Mouse (Mus musculus): ENCODE results near the gene A730071L15Rik. TPM values are rescaled to one million over a fixed set of nuclear protein-coding genes. Genes with fewer than 3 reads are reported as not detected.

A730071L15Rik gene
- polyA plus RNA-seq, 1 experiment from 2014 or later = 0.37 TPM

- ATAC-seq (ENCODE audit: low FRiP score) = no peak
- H3K4me3 ChIP-seq (replicated peaks) = no peak overlapping the region
- no peak overlapping the region for H3K4me2 ChIP-seq
- H3K36me3 ChIP-seq = no peaks in the 10 kb centered on the region
- WGBS = 93% methylated on average over 7 of the region's 7 CpGs
- no peaks in the 10 kb centered on the region for H3K27me3 ChIP-seq (replicated peaks)
- no peak overlapping the region for H3K27ac ChIP-seq (replicated peaks)
- H3K9me3 ChIP-seq (replicated peaks) = no peaks in the 10 kb centered on the region
- peaks cover 4% of the 10 kb centered on the region; the same call in 1 of the 2 replicates for H3K4me1 ChIP-seq
- no peak overlapping the region for H3K9ac ChIP-seq (replicated peaks)
These were observed 34.3 kb upstream of the A730071L15Rik start for GRCm38 (mm10) chr11:6165391-6166081.

DNA sequence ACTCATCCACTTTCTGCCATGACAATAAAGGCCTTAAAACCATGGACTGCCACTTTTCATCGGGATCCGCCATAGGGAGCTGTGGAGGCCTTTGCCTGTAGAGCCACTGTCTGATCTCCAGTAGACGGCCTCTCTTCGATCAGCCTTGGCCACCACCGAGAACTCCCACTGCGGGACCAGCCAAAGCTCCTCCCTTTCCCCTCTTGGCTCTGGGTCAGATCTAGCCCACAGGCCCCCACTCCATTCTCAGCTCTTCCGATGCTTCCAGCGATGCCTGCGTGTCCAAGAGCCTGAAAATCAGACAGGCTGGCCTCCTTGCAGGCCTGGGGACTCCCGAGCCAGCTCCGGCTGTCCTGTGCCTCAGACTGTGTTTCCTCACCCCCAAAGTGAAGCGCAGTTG lies 33.5 kb upstream of the A730071L15Rik start:
- WGBS = 82% methylated on average over 12 of the region's 12 CpGs
- Histone ChIP-seq H3K4me1 (peaks cover 4% of the 10 kb centered on the region; the same call in 1 of the 2 replicates), H3K4me2 (no peak overlapping the region), H3K9me3 (replicated peaks) (no peaks in the 10 kb centered on the region), H3K9ac (replicated peaks) (no peak overlapping the region), H3K36me3 (no peaks in the 10 kb centered on the region), H3K27ac (replicated peaks) (no peak overlapping the region), H3K4me3 (replicated peaks) (no peak overlapping the region), H3K27me3 (replicated peaks) (no peaks in the 10 kb centered on the region)
- no peak for ATAC-seq (ENCODE audit: low FRiP score)

- H3K27ac ChIP-seq (replicated peaks) = no peak overlapping the region
- H3K36me3 ChIP-seq = no peaks in the 10 kb centered on the region
- no peak overlapping the region for H3K4me2 ChIP-seq
- WGBS = 85% methylated on average over 2 of the region's 2 CpGs
- H3K9ac ChIP-seq (replicated peaks) = no peak overlapping the region
- no peaks in the 10 kb centered on the region for H3K9me3 ChIP-seq (replicated peaks)
- H3K4me3 ChIP-seq (replicated peaks) = no peak overlapping the region
- ATAC-seq (ENCODE audit: low FRiP score) = no peak
- peaks cover 4% of the 10 kb centered on the region; the same call in 1 of the 2 replicates for H3K4me1 ChIP-seq
- no peaks in the 10 kb centered on the region for H3K27me3 ChIP-seq (replicated peaks)
These were observed 30.7 kb upstream of the A730071L15Rik start for GRCm38 (mm10) chr11:6169041-6169663.

DNA sequence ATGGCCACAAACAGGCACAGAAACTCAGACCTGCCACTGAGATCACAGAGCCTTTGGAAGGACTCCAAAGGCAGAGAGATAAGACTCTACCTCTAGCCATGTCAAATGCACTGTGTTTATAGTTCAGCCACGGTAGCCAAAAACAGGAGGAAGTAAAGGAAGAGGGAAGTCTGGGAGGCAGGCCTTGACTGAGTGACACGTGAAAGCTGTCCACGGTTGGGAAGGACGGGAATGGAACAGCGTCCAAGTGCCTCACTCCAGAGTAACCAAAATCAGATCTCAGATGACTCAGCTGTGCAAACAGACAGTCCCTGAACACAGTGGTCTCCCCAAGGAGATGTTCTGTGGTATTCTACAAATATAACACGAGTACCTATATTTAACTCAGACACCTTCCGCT lies 25.1 kb upstream of the A730071L15Rik start:
- Histone ChIP-seq H3K36me3 (no peaks in the 10 kb centered on the region), H3K4me3 (replicated peaks) (no peak overlapping the region), H3K4me1 (peaks cover 23% of the 10 kb centered on the region), H3K9ac (replicated peaks) (no peak overlapping the region), H3K27me3 (replicated peaks) (no peaks in the 10 kb centered on the region), H3K4me2 (no peak overlapping the region), H3K9me3 (replicated peaks) (no peaks in the 10 kb centered on the region), H3K27ac (replicated peaks) (no peak overlapping the region)
- 78% methylated on average over 7 of the region's 7 CpGs for WGBS
- no peak for ATAC-seq (ENCODE audit: low FRiP score)

- H3K4me2 ChIP-seq = no peak overlapping the region
- no peaks in the 10 kb centered on the region for H3K27me3 ChIP-seq (replicated peaks)
- no peaks in the 10 kb centered on the region for H3K9me3 ChIP-seq (replicated peaks)
- H3K9ac ChIP-seq (replicated peaks) = no peak overlapping the region
- ATAC-seq (ENCODE audit: low FRiP score) = no peak
- H3K27ac ChIP-seq (replicated peaks) = no peak overlapping the region
- H3K4me1 ChIP-seq = peaks cover 25% of the 10 kb centered on the region
- H3K36me3 ChIP-seq = no peaks in the 10 kb centered on the region
- 78% methylated on average over 1 of the region's 1 CpGs for WGBS
- H3K4me3 ChIP-seq (replicated peaks) = no peak overlapping the region
These were observed 24.3 kb upstream of the A730071L15Rik start for GRCm38 (mm10) chr11:6175506-6175905.

- Histone ChIP-seq H3K4me2 (no peak overlapping the region), H3K9me3 (replicated peaks) (no peaks in the 10 kb centered on the region), H3K27ac (replicated peaks) (no peak overlapping the region), H3K9ac (replicated peaks) (no peak overlapping the region), H3K4me1 (peaks cover 29% of the 10 kb centered on the region), H3K27me3 (replicated peaks) (no peaks in the 10 kb centered on the region), H3K4me3 (replicated peaks) (no peak overlapping the region), H3K36me3 (no peaks in the 10 kb centered on the region)
- ATAC-seq (ENCODE audit: low FRiP score) = no peak
- WGBS = 39% methylated on average over 8 of the region's 8 CpGs
These were observed 21.9 kb upstream of the A730071L15Rik start for GRCm38 (mm10) chr11:6177781-6178420.

GRCm38 (mm10) chr11:6178673-6179166 lies 21.1 kb upstream of the A730071L15Rik start:
- Histone ChIP-seq H3K4me3 (replicated peaks) (no peak overlapping the region), H3K36me3 (no peaks in the 10 kb centered on the region), H3K4me1 (peaks cover 33% of the 10 kb centered on the region), H3K27ac (replicated peaks) (no peak overlapping the region), H3K9ac (replicated peaks) (no peak overlapping the region), H3K9me3 (replicated peaks) (no peaks in the 10 kb centered on the region), H3K4me2 (no peak overlapping the region), H3K27me3 (replicated peaks) (no peaks in the 10 kb centered on the region)
- ATAC-seq (ENCODE audit: low FRiP score) = 0 out of 2 replicates have a peak, but pooled peaks have one; percentile 25
- 7% methylated on average over 2 of the region's 2 CpGs for WGBS

GRCm38 (mm10) chr11:6179194-6179593 lies 20.6 kb upstream of the A730071L15Rik start:
- 13% methylated on average over 8 of the region's 8 CpGs for WGBS
- Histone ChIP-seq H3K27ac (replicated peaks) (no peak overlapping the region), H3K4me1 (peaks cover 37% of the 10 kb centered on the region), H3K27me3 (replicated peaks) (no peaks in the 10 kb centered on the region), H3K9ac (replicated peaks) (no peak overlapping the region), H3K4me3 (replicated peaks) (no peak overlapping the region), H3K4me2 (no peak overlapping the region), H3K36me3 (no peaks in the 10 kb centered on the region), H3K9me3 (replicated peaks) (no peaks in the 10 kb centered on the region)
- no peak for ATAC-seq (ENCODE audit: low FRiP score)

DNA sequence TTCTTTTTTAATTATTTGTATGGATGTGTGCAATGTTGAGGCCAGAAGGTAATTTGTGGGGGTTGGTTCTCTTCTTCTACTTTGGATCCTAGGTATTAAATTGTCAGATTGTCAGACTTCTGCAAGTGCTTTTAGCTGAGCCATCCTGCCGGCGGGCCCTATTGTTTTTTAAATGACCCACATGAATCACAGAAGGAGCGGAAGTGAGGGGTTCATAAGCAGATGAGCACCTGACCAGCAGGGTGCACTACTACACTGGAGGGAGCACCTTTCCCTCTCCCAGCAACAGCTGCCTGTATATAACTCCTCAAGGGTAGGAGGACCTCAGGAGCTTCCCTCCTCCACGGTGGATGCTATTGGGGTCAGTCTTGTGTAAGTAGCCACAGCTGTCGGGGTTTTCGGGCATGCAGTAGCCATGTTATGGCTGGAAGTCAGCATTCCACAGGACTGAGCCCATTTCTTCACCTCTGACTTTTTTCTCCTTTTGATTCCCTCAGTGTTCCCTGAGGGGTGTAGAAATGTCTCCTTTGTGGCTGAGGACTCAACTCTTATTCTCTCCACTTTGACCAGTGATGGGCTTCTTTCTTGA lies 18.9 kb upstream of the A730071L15Rik start:
- Histone ChIP-seq H3K4me1 (peaks cover 40% of the 10 kb centered on the region), H3K9me3 (replicated peaks) (no peaks in the 10 kb centered on the region), H3K9ac (replicated peaks) (no peak overlapping the region), H3K27ac (replicated peaks) (no peak overlapping the region), H3K27me3 (replicated peaks) (no peaks in the 10 kb centered on the region), H3K4me2 (no peak overlapping the region), H3K36me3 (no peaks in the 10 kb centered on the region), H3K4me3 (replicated peaks) (no peak overlapping the region)
- ATAC-seq (ENCODE audit: low FRiP score) = no peak
- WGBS = 33% methylated on average over 6 of the region's 6 CpGs

GRCm38 (mm10) chr11:6183246-6183645 lies 16.6 kb upstream of the A730071L15Rik start:
- H3K4me3 ChIP-seq (replicated peaks) = no peak overlapping the region
- H3K9me3 ChIP-seq (replicated peaks) = no peaks in the 10 kb centered on the region
- peaks cover 48% of the 10 kb centered on the region for H3K4me1 ChIP-seq
- WGBS = 50% methylated on average over 2 of the region's 2 CpGs
- no peak for ATAC-seq (ENCODE audit: low FRiP score)
- no peak overlapping the region for H3K9ac ChIP-seq (replicated peaks)
- H3K27ac ChIP-seq (replicated peaks) = no peak overlapping the region
- no peak overlapping the region for H3K4me2 ChIP-seq
- no peaks in the 10 kb centered on the region for H3K27me3 ChIP-seq (replicated peaks)
- no peaks in the 10 kb centered on the region for H3K36me3 ChIP-seq

DNA sequence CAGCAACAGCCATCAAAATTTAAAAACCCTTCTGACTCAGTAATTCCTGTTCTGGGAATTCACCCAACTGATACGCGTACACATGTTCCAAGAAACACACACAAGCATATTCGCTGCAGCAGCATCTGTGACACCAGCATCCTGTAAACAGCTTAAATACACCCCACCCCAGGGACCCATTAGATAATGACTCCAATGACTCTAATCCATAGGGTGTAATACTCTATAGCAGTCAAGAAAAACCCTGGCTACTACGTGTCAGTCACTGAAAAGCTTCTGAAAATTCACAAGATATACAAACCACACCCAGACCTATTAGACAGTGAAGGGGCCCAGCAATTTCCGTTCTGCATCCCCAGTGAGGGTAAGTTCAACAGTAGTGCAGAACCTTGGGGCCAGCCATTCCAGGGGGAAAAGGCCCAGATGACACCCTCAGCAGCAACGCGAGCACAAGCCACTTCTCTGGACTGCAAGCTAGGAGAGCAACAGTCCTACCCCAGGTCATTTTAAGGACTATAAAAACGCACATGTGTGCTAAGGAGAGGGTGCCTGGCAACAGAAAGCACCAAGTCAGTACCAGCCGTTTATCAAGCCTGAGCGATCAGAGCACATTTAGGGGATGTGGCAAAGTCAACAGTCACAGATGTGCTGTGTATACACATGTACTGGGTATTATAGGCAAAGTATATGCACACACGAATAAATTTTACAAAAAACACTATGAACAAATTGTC lies 15.5 kb upstream of the A730071L15Rik start:
- Histone ChIP-seq H3K27ac (replicated peaks) (0 out of 2 replicates have a peak overlapping the region, but pooled peaks have one; percentile 41), H3K4me2 (no peak overlapping the region), H3K9ac (replicated peaks) (no peak overlapping the region), H3K4me1 (peaks cover 38% of the 10 kb centered on the region), H3K27me3 (replicated peaks) (no peaks in the 10 kb centered on the region), H3K9me3 (replicated peaks) (no peaks in the 10 kb centered on the region), H3K36me3 (no peaks in the 10 kb centered on the region; the same call in 1 of the 2 replicates), H3K4me3 (replicated peaks) (no peak overlapping the region)
- 34% methylated on average over 11 of the region's 11 CpGs for WGBS
- ATAC-seq (ENCODE audit: low FRiP score) = no peak
